Mouse (Mus musculus): Measurements from ENCODE around the gene Nrxn2. TPM values are rescaled to one million over a fixed set of nuclear protein-coding genes. Genes with fewer than 3 reads are reported as not detected.
A peak's percentile ranks its signal among the peaks of the same experiment; 100 is the strongest.

Gene Nrxn2
- total RNA-seq, 2 experiments from 2014 or later, result not detected

- ATAC-seq (replicated peaks; ENCODE audit: poor library complexity), result 0 out of 2 replicates have a peak, but pooled peaks have one; percentile 35
These were observed 73.6 kb downstream of the Nrxn2 start for GRCm38 (mm10) chr19:6492124-6492523.

GRCm38 (mm10) chr19:6493219-6493618 lies 74.7 kb downstream of the Nrxn2 start:
- ATAC-seq (replicated peaks; ENCODE audit: poor library complexity), result no peak

- ATAC-seq (replicated peaks; ENCODE audit: poor library complexity), result no peak
These were observed 75.5 kb downstream of the Nrxn2 start for GRCm38 (mm10) chr19:6494032-6494431.

- no peak for ATAC-seq (replicated peaks; ENCODE audit: poor library complexity)
These were observed 76.1 kb downstream of the Nrxn2 start for GRCm38 (mm10) chr19:6494504-6495170.

- no peak for ATAC-seq (replicated peaks; ENCODE audit: poor library complexity)
These were observed 77.2 kb downstream of the Nrxn2 start for GRCm38 (mm10) chr19:6495714-6496113.

- ATAC-seq (replicated peaks; ENCODE audit: poor library complexity), result no peak
These were observed 78.1 kb downstream of the Nrxn2 start for GRCm38 (mm10) chr19:6496462-6497149.

- ATAC-seq (replicated peaks; ENCODE audit: poor library complexity), result no peak
These were observed 78.7 kb downstream of the Nrxn2 start for GRCm38 (mm10) chr19:6497150-6497801.

- no peak for ATAC-seq (replicated peaks; ENCODE audit: poor library complexity)
These were observed 79.3 kb downstream of the Nrxn2 start for GRCm38 (mm10) chr19:6497803-6498202.

GRCm38 (mm10) chr19:6498350-6499131 lies 80.0 kb downstream of the Nrxn2 start:
- ATAC-seq (replicated peaks; ENCODE audit: poor library complexity), result no peak

- no peak for ATAC-seq (replicated peaks; ENCODE audit: poor library complexity)
These were observed 81.5 kb downstream of the Nrxn2 start for GRCm38 (mm10) chr19:6499860-6500635.

- ATAC-seq (replicated peaks; ENCODE audit: poor library complexity), result no peak
These were observed 82.1 kb downstream of the Nrxn2 start for GRCm38 (mm10) chr19:6500636-6501025.

- ATAC-seq (replicated peaks; ENCODE audit: poor library complexity), result peak; percentile 59
These were observed 83.6 kb downstream of the Nrxn2 start for GRCm38 (mm10) chr19:6502035-6502541.

- ATAC-seq (replicated peaks; ENCODE audit: poor library complexity), result peak; percentile 49; the same call in 1 of the 2 replicates
These were observed 84.2 kb downstream of the Nrxn2 start for GRCm38 (mm10) chr19:6502543-6503319.

GRCm38 (mm10) chr19:6503926-6504655 lies 85.6 kb downstream of the Nrxn2 start:
- no peak for ATAC-seq (replicated peaks; ENCODE audit: poor library complexity)

GRCm38 (mm10) chr19:6504656-6505045 lies 86.1 kb downstream of the Nrxn2 start:
- ATAC-seq (replicated peaks; ENCODE audit: poor library complexity), result no peak

- no peak for ATAC-seq (replicated peaks; ENCODE audit: poor library complexity)
These were observed 88.9 kb downstream of the Nrxn2 start for GRCm38 (mm10) chr19:6507393-6507792.

GRCm38 (mm10) chr19:6509881-6510280 lies 91.3 kb downstream of the Nrxn2 start:
- ATAC-seq (replicated peaks; ENCODE audit: poor library complexity), result no peak

- ATAC-seq (replicated peaks; ENCODE audit: poor library complexity), result no peak
These were observed 92.0 kb downstream of the Nrxn2 start for GRCm38 (mm10) chr19:6510546-6510945.

Data from megakaryocyte progenitor cell, adult 5-6 weeks (primary cell).